Mouse (Mus musculus) forebrain, postnatal 0 days (tissue): Measurements from ENCODE around the gene Ell. TPM values are rescaled to one million over a fixed set of nuclear protein-coding genes. Genes with fewer than 3 reads are reported as not detected.
A peak's percentile ranks its signal among the peaks of the same experiment; 100 is the strongest.

Experiments
- ATAC-seq: fragments of 200-750 bp; cut with Nextera tagmentation; 2 replicates; pipeline ENCODE4 v1.8.0; 2017; ENCODE audit warnings: mild to moderate bottlenecking, moderate library complexity
- DNase-seq: peaks from one replicate; pipeline ENCODE4 v3.0.0-alpha.2; 2015
- H3K27ac ChIP-seq: fragments of 300-500 bp; sonication (generic); 2 replicates; pipeline ENCODE4 v1.5.1; 2014; ENCODE audit warnings: low read depth, mild to moderate bottlenecking, antibody characterized with exemption, low read length, moderate library complexity, mixed read lengths
- H3K27me3 ChIP-seq: fragments of 300-500 bp; sonication (generic); 2 replicates; pipeline ENCODE4 v1.6.1; 2014; ENCODE audit warnings: mild to moderate bottlenecking, low read length, mixed read lengths; ENCODE audit not compliant: insufficient read depth
- H3K36me3 ChIP-seq: fragments of 300-500 bp; sonication (generic); 2 replicates; pipeline ENCODE4 v1.6.1; 2014; ENCODE audit warnings: mild to moderate bottlenecking, moderate library complexity; ENCODE audit not compliant: insufficient read depth
- H3K4me1 ChIP-seq: fragments of 300-500 bp; sonication (generic); 2 replicates; pipeline ENCODE4 v1.6.1; 2014; ENCODE audit warnings: antibody characterized with exemption; ENCODE audit not compliant: insufficient read depth
- H3K4me2 ChIP-seq: fragments of 300-500 bp; sonication (generic); 2 replicates; pipeline ENCODE4 v1.6.1; 2014; ENCODE audit warnings: low read depth, mild to moderate bottlenecking, moderate library complexity
- H3K4me3 ChIP-seq: fragments of 300-500 bp; sonication (generic); 2 replicates; pipeline ENCODE4 v1.5.1; 2014; ENCODE audit warnings: low read depth, low read length, mixed read lengths
- H3K9ac ChIP-seq: fragments of 300-500 bp; sonication (generic); 2 replicates; pipeline ENCODE4 v1.6.1; 2014; ENCODE audit warnings: mild to moderate bottlenecking
- H3K9me3 ChIP-seq: fragments of 300-500 bp; sonication (generic); 2 replicates; pipeline ENCODE4 v1.6.1; 2016; ENCODE audit warnings: low read length
- CTCF ChIP-seq: sonication (generic); IDR thresholded peaks from 2 replicates; pipeline ENCODE4 v1.5.1; 2016; ENCODE audit warnings: antibody characterized with exemption, control low read depth, low read depth
- WGBS: fragments of 180-500 bp; shearing (Covaris S2); extraction: QIAGEN DNeasy Blood & Tissue Kit; methylation state at CpG from one replicate; pipeline ENCODE4 v1.1.7; 2014; 5-methylcytosine and 5-hydroxymethylcytosine counted together
- polyA plus RNA-seq: library from polyadenylated mRNA; unstranded; fragments of >200 nt; fragmentation: Nextera tagmentation; extraction: Ambion mirVana; gene quantifications from 2 replicates; pipeline ENCODE4 v1.2.1, GENCODE M21; 2015
- total RNA-seq: library from RNA; depleted of rRNA; stranded (reverse); fragments of >200 nt; gene quantifications from 2 replicates; pipeline ENCODE4 v1.2.3, GENCODE M21; 2014

Gene Ell
- total and polyA plus RNA-seq, 2 experiments from 2014 or later: 11.0 to 16.2 TPM

DNA sequence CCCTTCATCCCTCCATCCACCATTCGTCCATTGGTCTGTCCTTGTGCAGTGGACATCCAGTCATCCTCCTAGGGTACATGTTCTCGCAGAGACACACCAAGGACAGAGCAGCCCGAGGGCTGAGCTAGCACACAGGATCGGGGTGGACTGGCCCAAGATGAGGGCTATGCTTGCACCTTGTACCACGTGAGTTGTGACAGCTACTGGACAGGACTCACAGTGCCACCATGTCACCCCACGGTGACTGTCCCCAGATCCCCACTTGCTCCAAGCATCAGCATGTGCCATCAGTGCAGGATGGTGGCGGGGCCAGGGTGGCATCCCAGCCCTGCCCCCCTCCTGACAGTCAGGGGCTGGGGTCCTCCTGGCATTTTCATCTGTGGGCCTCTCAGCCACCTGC is 65.3 kb downstream of the Ell start:
- no peak for ATAC-seq
- H3K4me3 ChIP-seq: no peak overlapping the region
- TF ChIP-seq CTCF: no peak
- no peak overlapping the region for H3K4me2 ChIP-seq
- no peak for DNase-seq
- H3K9ac ChIP-seq: no peak overlapping the region
- H3K9me3 ChIP-seq: no peaks in the 10 kb centered on the region
- H3K4me1 ChIP-seq: peaks cover 24% of the 10 kb centered on the region
- H3K27me3 ChIP-seq: peaks cover 5% of the 10 kb centered on the region; the same call in 1 of the 2 replicates
- 85% methylated on average over 7 of the region's 7 CpGs for WGBS
- no peak overlapping the region for H3K27ac ChIP-seq
- 0 out of 2 replicates have a peak, but pooled peaks cover 11% of the 10 kb centered on the region for H3K36me3 ChIP-seq

DNA sequence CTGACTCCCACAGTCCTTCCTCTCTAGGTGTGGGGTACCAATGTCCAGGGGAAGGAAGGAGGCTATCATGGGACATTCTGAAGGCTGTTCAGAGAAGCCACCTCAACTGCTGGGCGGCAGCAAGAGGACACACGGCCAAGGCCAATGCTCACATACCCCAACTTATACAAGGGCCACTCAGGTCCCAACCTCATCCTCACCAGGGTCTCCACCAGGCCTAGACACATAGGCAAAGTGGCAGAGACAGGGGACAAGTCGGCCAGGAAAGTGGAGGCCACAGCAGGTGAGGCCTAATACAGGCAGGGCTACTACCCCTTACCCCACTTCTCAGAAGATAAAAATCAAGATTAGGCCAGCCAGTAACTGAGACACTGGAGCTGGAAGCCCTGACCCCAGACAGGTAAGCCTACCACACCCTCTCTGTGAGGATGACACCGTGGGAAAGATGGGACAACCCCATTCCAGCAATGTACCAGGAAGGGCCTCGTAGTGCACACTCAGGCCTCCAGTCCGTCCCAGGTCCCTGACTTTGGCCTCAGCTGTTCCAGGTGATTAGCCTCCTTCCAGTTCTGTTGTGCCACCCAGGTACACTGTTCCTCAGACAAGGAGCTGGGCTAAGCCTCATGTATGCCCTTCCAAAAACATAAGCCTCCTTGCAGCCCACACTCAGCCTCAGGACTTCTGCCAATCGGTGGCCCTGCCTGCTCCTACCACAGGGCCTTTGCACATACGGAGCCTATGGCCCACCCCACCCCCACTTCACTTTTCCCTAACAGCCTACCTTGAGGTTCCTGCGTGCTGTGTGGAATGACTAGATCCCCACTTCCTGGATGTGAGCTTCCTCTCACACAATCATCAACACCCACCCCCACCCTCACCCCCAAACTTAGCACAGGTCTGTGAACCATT is 66.9 kb downstream of the Ell start:
- TF ChIP-seq CTCF: no peak
- no peak overlapping the region for H3K27ac ChIP-seq
- H3K4me1 ChIP-seq: peaks cover 25% of the 10 kb centered on the region
- H3K4me2 ChIP-seq: peak overlapping the region; percentile 89
- ATAC-seq (no peak), DNase-seq (no peak)
- H3K36me3 ChIP-seq: 0 out of 2 replicates have a peak, but pooled peaks cover 11% of the 10 kb centered on the region
- H3K27me3 ChIP-seq: peaks cover 8% of the 10 kb centered on the region; the same call in 1 of the 2 replicates
- WGBS: 89% methylated on average over 9 of the region's 9 CpGs
- H3K4me3 ChIP-seq: no peak overlapping the region
- H3K9me3 ChIP-seq: no peaks in the 10 kb centered on the region
- no peak overlapping the region for H3K9ac ChIP-seq

DNA sequence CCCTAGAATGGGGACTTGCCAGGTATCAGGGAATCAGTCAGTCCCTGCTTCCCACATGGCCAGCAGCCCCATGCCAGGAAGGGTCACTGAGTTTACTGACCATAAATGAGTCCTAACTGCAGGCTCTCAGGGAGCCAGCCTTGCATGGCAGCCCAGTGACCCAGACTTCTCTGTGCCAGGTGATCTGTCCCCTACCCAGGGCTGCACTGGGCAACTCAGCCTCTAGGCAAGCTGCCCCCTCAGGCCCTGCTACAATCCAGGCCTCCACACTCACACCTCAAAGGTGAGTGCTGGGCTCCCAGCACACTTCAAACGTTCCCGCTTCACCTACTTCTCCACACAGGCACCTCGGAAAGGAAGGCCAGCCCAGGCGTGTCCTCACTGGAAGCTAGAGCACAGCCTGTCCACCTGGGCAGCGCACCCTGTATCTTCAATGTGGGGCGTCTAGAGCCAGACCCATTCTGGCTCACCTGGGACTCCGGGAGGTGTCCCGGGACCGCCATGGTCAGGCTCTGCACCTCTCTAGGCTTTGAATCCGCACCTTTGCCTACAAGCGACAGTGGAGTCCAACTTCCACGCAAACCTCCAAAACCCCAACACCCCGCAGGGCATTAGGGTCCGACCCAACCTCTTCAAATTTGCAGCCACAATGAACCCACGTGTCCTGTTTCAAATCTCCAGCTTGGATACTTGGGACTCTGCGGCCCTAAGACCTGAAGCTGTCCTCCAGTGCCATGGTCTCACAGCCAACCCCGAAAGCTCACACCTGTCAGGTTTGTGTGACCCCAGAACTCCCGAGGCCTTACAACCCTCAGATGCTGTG is 67.7 kb downstream of the Ell start:
- DNase-seq (no peak), ATAC-seq (no peak)
- Histone ChIP-seq H3K4me2 (peak overlapping the region; percentile 89), H3K9ac (peak overlapping the region; percentile 91), H3K4me3 (peak overlapping the region; percentile 72), H3K9me3 (no peaks in the 10 kb centered on the region), H3K36me3 (0 out of 2 replicates have a peak, but pooled peaks cover 8% of the 10 kb centered on the region), H3K27me3 (peaks cover 14% of the 10 kb centered on the region; the same call in 1 of the 2 replicates), H3K4me1 (peaks cover 26% of the 10 kb centered on the region), H3K27ac (no peak overlapping the region)
- WGBS: 68% methylated on average over 18 of the region's 18 CpGs
- TF ChIP-seq CTCF: no peak

DNA sequence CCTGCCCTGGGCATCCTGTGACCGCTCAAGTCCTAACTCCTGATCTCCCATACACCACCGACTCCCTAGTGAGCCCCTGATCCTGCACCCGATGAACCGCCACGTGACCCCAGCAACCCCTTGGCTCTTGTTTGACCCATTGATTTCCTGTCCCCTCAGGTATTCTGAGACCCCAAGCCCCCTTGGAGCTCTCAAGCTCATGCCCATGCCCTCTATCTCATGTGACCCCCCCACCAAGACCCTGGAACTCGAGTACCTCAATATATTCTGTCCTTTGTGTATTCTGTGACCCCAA is 68.3 kb downstream of the Ell start:
- 35% methylated on average over 6 of the region's 6 CpGs for WGBS
- TF ChIP-seq CTCF: no peak
- H3K27ac ChIP-seq: peak overlapping the region; percentile 54; the same call in 1 of the 2 replicates
- peaks cover 14% of the 10 kb centered on the region; the same call in 1 of the 2 replicates for H3K27me3 ChIP-seq
- ATAC-seq (no peak), DNase-seq (no peak)
- 0 out of 2 replicates have a peak, but pooled peaks cover 4% of the 10 kb centered on the region for H3K36me3 ChIP-seq
- H3K4me1 ChIP-seq: peaks cover 26% of the 10 kb centered on the region
- peak overlapping the region; percentile 72 for H3K4me3 ChIP-seq
- H3K9ac ChIP-seq: peak overlapping the region; percentile 91
- peak overlapping the region; percentile 89 for H3K4me2 ChIP-seq
- no peaks in the 10 kb centered on the region for H3K9me3 ChIP-seq

DNA sequence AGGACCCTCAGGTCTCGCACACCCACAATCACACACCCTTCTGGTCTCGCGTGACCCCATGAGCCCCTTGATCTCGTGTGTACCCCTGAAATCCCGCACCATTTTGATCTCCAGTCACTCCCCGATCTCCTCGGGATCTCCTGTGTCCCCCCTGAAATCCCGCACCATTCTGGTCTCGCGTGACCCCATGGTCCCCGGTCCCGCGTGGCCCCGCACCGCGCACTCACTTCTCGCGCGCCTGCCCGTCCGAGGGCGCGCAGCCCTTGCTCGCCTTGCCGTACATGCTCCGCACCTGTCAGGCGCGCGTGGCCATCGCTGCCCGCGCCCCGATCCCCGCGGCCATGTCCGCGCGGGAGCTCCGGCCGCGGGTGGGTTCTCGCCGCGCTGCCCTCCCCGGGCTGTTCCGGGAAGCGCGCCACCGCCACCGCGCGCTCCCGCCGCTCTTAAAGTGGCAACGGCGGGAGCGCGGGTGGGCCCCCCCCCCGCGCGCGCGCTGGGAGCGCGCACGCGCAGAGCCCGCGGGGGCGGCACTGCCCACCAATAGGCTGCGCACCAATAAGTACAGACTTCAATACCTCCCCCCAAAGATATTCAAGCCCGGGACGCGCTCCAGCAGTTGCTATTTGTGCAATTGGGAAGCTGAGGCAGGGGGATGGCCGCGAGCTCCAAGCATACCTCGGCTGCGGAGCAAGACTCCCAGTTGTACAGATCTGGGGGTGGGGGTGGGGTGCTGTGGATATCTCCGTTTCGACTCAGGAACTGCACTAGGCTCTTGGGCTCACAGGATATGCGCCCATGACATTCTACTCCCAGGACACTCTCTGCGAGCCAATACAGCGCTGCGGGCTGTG is 68.9 kb downstream of the Ell start:
- peak overlapping the region; percentile 72 for H3K4me3 ChIP-seq
- DNase-seq: peak; percentile 89
- no peaks in the 10 kb centered on the region for H3K36me3 ChIP-seq
- ATAC-seq: peak; percentile 71
- WGBS: 4% methylated on average over 79 of the region's 84 CpGs
- H3K9me3 ChIP-seq: no peaks in the 10 kb centered on the region
- TF ChIP-seq CTCF: no peak
- H3K9ac ChIP-seq: peak overlapping the region; percentile 91
- peak overlapping the region; percentile 54; the same call in 1 of the 2 replicates for H3K27ac ChIP-seq
- H3K4me2 ChIP-seq: peak overlapping the region; percentile 89
- peaks cover 26% of the 10 kb centered on the region for H3K4me1 ChIP-seq
- H3K27me3 ChIP-seq: peaks cover 14% of the 10 kb centered on the region; the same call in 1 of the 2 replicates

DNA sequence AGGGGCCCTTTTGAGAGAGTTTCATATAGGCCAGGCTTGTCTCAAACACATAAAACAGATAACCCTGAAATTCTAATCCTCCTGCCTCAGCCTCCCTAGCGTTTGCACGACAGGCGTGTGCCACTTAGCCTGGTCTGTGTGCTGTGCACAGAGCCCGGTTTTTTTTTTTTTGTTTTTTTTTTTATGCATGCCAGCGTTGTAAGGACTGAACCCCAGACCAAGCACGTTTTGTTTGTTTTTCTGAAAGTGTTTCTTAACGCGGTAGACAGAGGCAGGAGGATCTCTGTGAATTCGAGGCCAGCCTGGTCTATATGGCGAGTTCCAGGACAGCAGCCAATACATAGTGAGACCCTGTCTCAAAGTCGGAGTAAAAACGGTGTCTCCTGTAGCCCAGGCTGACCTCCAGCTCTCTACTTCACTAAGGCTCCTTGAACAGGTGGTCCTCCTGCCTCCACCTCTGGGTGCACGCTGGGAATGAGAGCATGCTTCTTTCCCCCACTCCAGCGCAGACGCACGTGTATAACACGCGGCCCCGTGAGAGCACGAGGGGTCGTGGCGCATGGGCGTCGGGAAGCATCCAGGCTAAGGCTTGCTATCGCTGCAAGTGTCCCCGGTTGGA is 69.6 kb downstream of the Ell start, which contains the start of gene Ssbp4:
Ssbp4 (minus strand) TSS at position 124 of the 619 bp plus-strand sequence.
- Histone ChIP-seq H3K9ac (peak within 1 kb of the TSS; percentile 91), H3K4me1 (peaks cover 26% of the 10 kb centered on the region), H3K27me3 (peaks cover 14% of the 10 kb centered on the region; the same call in 1 of the 2 replicates), H3K4me3 (peak within 1 kb of the TSS; percentile 72), H3K36me3 (no peaks in the 10 kb centered on the region), H3K9me3 (no peaks in the 10 kb centered on the region), H3K27ac (peak within 1 kb of the TSS; percentile 74), H3K4me2 (peak within 1 kb of the TSS; percentile 89)
- ATAC-seq (peak; percentile 9), DNase-seq (no peak)
- TF ChIP-seq CTCF: no peak
- 9% methylated on average over 26 of the region's 26 CpGs for WGBS
